Mouse (Mus musculus): ENCODE measurements at regions not wholly inside any gene's neighbourhood (a gene's known extent, or its start where the extent isn't known, plus 50 kb on each side); places are given as distances from the start of the nearest gene placed in this dataset.

- H3K4me3 ChIP-seq: no peak overlapping the region
- no peak overlapping the region for H3K4me2 ChIP-seq
- H3K4me1 ChIP-seq: peaks cover 13% of the 10 kb centered on the region
- ATAC-seq (ENCODE audit: borderline replicate concordance, extremely low read depth, low FRiP score, low TSS enrichment): no peak
- no peaks in the 10 kb centered on the region for H3K9me3 ChIP-seq
- 47% methylated on average over 2 of the region's 2 CpGs for WGBS
- no peak overlapping the region for H3K27ac ChIP-seq
- H3K27me3 ChIP-seq: no peaks in the 10 kb centered on the region
- H3K36me3 ChIP-seq: no peaks in the 10 kb centered on the region
- H3K9ac ChIP-seq: no peak overlapping the region
Observed at GRCm38 (mm10) chr1:194878440-194878839, 60.2 kb upstream of the Cd34 start.

GRCm38 (mm10) chr1:194879324-194880233 lies 59.0 kb upstream of the Cd34 start:
- H3K36me3 ChIP-seq: no peaks in the 10 kb centered on the region
- peak; percentile 92 for ATAC-seq (ENCODE audit: borderline replicate concordance, extremely low read depth, low FRiP score, low TSS enrichment)
- H3K9ac ChIP-seq: peak overlapping the region; percentile 22
- H3K27ac ChIP-seq: peak overlapping the region; percentile 55; the same call in 1 of the 2 replicates
- 14% methylated on average over 22 of the region's 22 CpGs for WGBS
- no peaks in the 10 kb centered on the region for H3K27me3 ChIP-seq
- H3K4me3 ChIP-seq: peak overlapping the region; percentile 18; the same call in 1 of the 2 replicates
- no peaks in the 10 kb centered on the region for H3K9me3 ChIP-seq
- H3K4me1 ChIP-seq: peaks cover 13% of the 10 kb centered on the region
- peak overlapping the region; percentile 53 for H3K4me2 ChIP-seq

GRCm38 (mm10) chr1:194881556-194882223 lies 56.9 kb upstream of the Cd34 start:
- Histone ChIP-seq H3K4me3 (no peak overlapping the region), H3K9me3 (no peaks in the 10 kb centered on the region), H3K4me1 (peaks cover 13% of the 10 kb centered on the region), H3K27ac (no peak overlapping the region), H3K9ac (no peak overlapping the region), H3K4me2 (no peak overlapping the region), H3K36me3 (no peaks in the 10 kb centered on the region), H3K27me3 (no peaks in the 10 kb centered on the region)
- no peak for ATAC-seq (ENCODE audit: borderline replicate concordance, extremely low read depth, low FRiP score, low TSS enrichment)

GRCm38 (mm10) chr1:194885071-194885686 lies 53.4 kb upstream of the Cd34 start:
- H3K27me3 ChIP-seq: no peaks in the 10 kb centered on the region
- no peak overlapping the region for H3K9ac ChIP-seq
- ATAC-seq (ENCODE audit: borderline replicate concordance, extremely low read depth, low FRiP score, low TSS enrichment): peak; percentile 42; the same call in 1 of the 2 replicates
- no peaks in the 10 kb centered on the region for H3K9me3 ChIP-seq
- H3K4me3 ChIP-seq: no peak overlapping the region
- 51% methylated on average over 5 of the region's 5 CpGs for WGBS
- H3K4me1 ChIP-seq: 0 out of 2 replicates have a peak, but pooled peaks cover 4% of the 10 kb centered on the region
- no peak overlapping the region for H3K4me2 ChIP-seq
- no peak overlapping the region for H3K27ac ChIP-seq
- H3K36me3 ChIP-seq: no peaks in the 10 kb centered on the region

GRCm38 (mm10) chr1:194885687-194886077 lies 52.9 kb upstream of the Cd34 start:
- no peak overlapping the region for H3K4me3 ChIP-seq
- no peak; the same call in 1 of the 2 replicates for ATAC-seq (ENCODE audit: borderline replicate concordance, extremely low read depth, low FRiP score, low TSS enrichment)
- no peaks in the 10 kb centered on the region for H3K9me3 ChIP-seq
- H3K4me1 ChIP-seq: 0 out of 2 replicates have a peak, but pooled peaks cover 4% of the 10 kb centered on the region
- H3K4me2 ChIP-seq: no peak overlapping the region
- H3K27me3 ChIP-seq: no peaks in the 10 kb centered on the region
- no peak overlapping the region for H3K9ac ChIP-seq
- H3K36me3 ChIP-seq: no peaks in the 10 kb centered on the region
- WGBS: 80% methylated on average over 5 of the region's 5 CpGs
- no peak overlapping the region for H3K27ac ChIP-seq

Measured in lung, embryonic 15.5 days (tissue).